Mouse (Mus musculus): ENCODE data around the gene Clasp1.

- TF ChIP-seq POLR2A (IDR thresholded peaks at IDR 0.05; ENCODE audit: borderline replicate concordance, extremely low read depth, low read depth, low read length) (no peak), CTCF (IDR thresholded peaks at IDR 0.05; ENCODE audit: insufficient read depth, low read length) (no peak)
These were observed 191.4 kb downstream of the Clasp1 start for GRCm38 (mm10) chr1:118580174-118580702.

All from lung, adult 2 months (tissue).